Mouse (Mus musculus) MEL (cell line): ENCODE data around the gene Adamtsl1. TPM values are rescaled to one million over a fixed set of nuclear protein-coding genes. Genes with fewer than 3 reads are reported as not detected.

Experiments used
- DNase-seq: peaks from one replicate; pipeline ENCODE4 v3.0.0; 2011; ENCODE audit warnings: low read depth, low spot score
- H3K27ac ChIP-seq: 2 replicates; pipeline ENCODE4 v1.5.1; 2012; ENCODE audit warnings: low read depth, mild to moderate bottlenecking, control low read depth, low read length, moderate library complexity; ENCODE audit not compliant: control insufficient read depth
- H3K27me3 ChIP-seq, 2 experiments: fragments of 150-350 bp in 1 of 2; sonication (generic) in 1 of 2; 2 replicates each; pipeline ENCODE4 v1.6.1; 2012; ENCODE audit warnings: low read length in 2 of 2, mild to moderate bottlenecking in 2 of 2, improper control_type of control experiment in 1 of 2, moderate library complexity in 1 of 2; ENCODE audit not compliant: insufficient read depth in 2 of 2, control insufficient read depth in 1 of 2
- H3K36me3 ChIP-seq, 2 experiments: 2 replicates each; pipeline ENCODE4 v1.6.1; 2012 to 2014; ENCODE audit warnings: low read length in 2 of 2, improper control_type of control experiment in 1 of 2, inconsistent platforms in 1 of 2, mild to moderate bottlenecking in 1 of 2; ENCODE audit not compliant: insufficient read depth in 2 of 2, control insufficient read depth in 1 of 2
- H3K4me1 ChIP-seq, 2 experiments: fragments of 150-350 bp in 1 of 2; sonication (generic) in 1 of 2; 2 replicates each; pipeline ENCODE4 v1.6.1; 2012; ENCODE audit warnings: low read length in 2 of 2, improper control_type of control experiment in 1 of 2, mild to moderate bottlenecking in 1 of 2; ENCODE audit not compliant: insufficient read depth in 2 of 2, control insufficient read depth in 1 of 2
- H3K4me3 ChIP-seq, 2 experiments: fragments of 150-350 bp in 1 of 2; sonication (generic) in 1 of 2; 2 replicates each; pipeline ENCODE4 v1.5.1; 2012; ENCODE audit warnings: low read depth in 2 of 2, low read length in 2 of 2, mild to moderate bottlenecking in 2 of 2, moderate library complexity in 2 of 2, control low read depth in 1 of 2, improper control_type of control experiment in 1 of 2; ENCODE audit not compliant: control insufficient read depth in 1 of 2, insufficient read depth in 1 of 2
- H3K79me2 ChIP-seq: 2 replicates; pipeline ENCODE4 v1.6.1; 2012; ENCODE audit warnings: mild to moderate bottlenecking, low read length, moderate library complexity; ENCODE audit not compliant: control insufficient read depth, poor library complexity, insufficient read depth
- H3K9ac ChIP-seq: 2 replicates; pipeline ENCODE4 v1.6.1; 2012; ENCODE audit warnings: low read depth, mild to moderate bottlenecking, control low read depth, low read length, moderate library complexity; ENCODE audit not compliant: control insufficient read depth, poor library complexity, severe bottlenecking
- H3K9me3 ChIP-seq: fragments of 150-350 bp; sonication (generic); replicated peaks from 2 replicates; pipeline ENCODE4 v1.6.1; 2012; ENCODE audit warnings: mild to moderate bottlenecking, low read length, improper control_type of control experiment, moderate library complexity; ENCODE audit not compliant: insufficient read depth
- CHD2 ChIP-seq: IDR thresholded peaks from 2 replicates; pipeline ENCODE4 v1.6.1; 2011; ENCODE audit warnings: low read length, improper control_type of control experiment
- CTCF ChIP-seq, 3 experiments: IDR thresholded peaks in 2 of 3; conservative IDR thresholded peaks in 1 of 3; 2 replicates each; pipeline ENCODE4 v1.5.1; 2011 to 2012; ENCODE audit warnings: low read length in 3 of 3, low read depth in 2 of 3, mild to moderate bottlenecking in 2 of 3, improper control_type of control experiment in 1 of 3, inconsistent platforms in 1 of 3, mixed read lengths in 1 of 3, moderate library complexity in 1 of 3; ENCODE audit not compliant: control insufficient read depth in 1 of 3, insufficient read depth in 1 of 3, poor library complexity in 1 of 3, severe bottlenecking in 1 of 3
- E2F4 ChIP-seq: IDR thresholded peaks from 2 replicates; pipeline ENCODE4 v1.6.1; 2011; ENCODE audit warnings: low read depth, low read length, improper control_type of control experiment, borderline replicate concordance
- GABPA ChIP-seq: IDR thresholded peaks from 2 replicates; pipeline ENCODE4 v1.6.1; 2012; ENCODE audit warnings: low read depth, mild to moderate bottlenecking, inconsistent platforms, low read length, improper control_type of control experiment, moderate library complexity
- GATA1 ChIP-seq: IDR thresholded peaks from 2 replicates; pipeline ENCODE4 v1.6.1; 2011; ENCODE audit warnings: low read depth, low read length, improper control_type of control experiment
- MAFK ChIP-seq: IDR thresholded peaks from 2 replicates; pipeline ENCODE4 v1.6.1; 2011; ENCODE audit warnings: low read depth, mild to moderate bottlenecking, low read length, improper control_type of control experiment, borderline replicate concordance
- MAZ ChIP-seq: IDR thresholded peaks from 2 replicates; pipeline ENCODE4 v1.6.1; 2012; ENCODE audit warnings: low read depth, mild to moderate bottlenecking, inconsistent platforms, low read length, improper control_type of control experiment
- MEF2A ChIP-seq: IDR thresholded peaks from 2 replicates; pipeline ENCODE4 v1.6.1; 2014; ENCODE audit warnings: low read depth, mild to moderate bottlenecking, inconsistent platforms, low read length, improper control_type of control experiment; ENCODE audit not compliant: poor library complexity, insufficient replicate concordance, severe bottlenecking; ENCODE audit errors: extremely low read depth
- MXI1 ChIP-seq: IDR thresholded peaks from 2 replicates; pipeline ENCODE4 v1.6.1; 2011; ENCODE audit warnings: mild to moderate bottlenecking, low read depth, low read length, improper control_type of control experiment
- MYB ChIP-seq: IDR thresholded peaks from 2 replicates; pipeline ENCODE4 v1.6.1; 2011; ENCODE audit warnings: mild to moderate bottlenecking, low read depth, low read length, improper control_type of control experiment
- MYC ChIP-seq: IDR thresholded peaks from 2 replicates; pipeline ENCODE4 v1.6.1; 2011; ENCODE audit warnings: low read depth, mild to moderate bottlenecking, low read length, improper control_type of control experiment, moderate library complexity
- NELFE ChIP-seq: IDR thresholded peaks from 2 replicates; pipeline ENCODE4 v1.6.1; 2011; ENCODE audit warnings: low read depth, low read length, improper control_type of control experiment
- POLR2A ChIP-seq, 2 experiments: IDR thresholded peaks; 2 replicates each; pipeline ENCODE4 v1.6.1; 2011 to 2012; ENCODE audit warnings: low read length in 2 of 2, mild to moderate bottlenecking in 2 of 2, control low read depth in 1 of 2, improper control_type of control experiment in 1 of 2, low read depth in 1 of 2, moderate library complexity in 1 of 2; ENCODE audit not compliant: control insufficient read depth in 1 of 2, insufficient read depth in 1 of 2, poor library complexity in 1 of 2
- POLR2AphosphoS2 ChIP-seq: IDR thresholded peaks from 2 replicates; pipeline ENCODE4 v1.6.1; 2011; ENCODE audit warnings: low read length, improper control_type of control experiment
- SIN3A ChIP-seq: IDR thresholded peaks from 2 replicates; pipeline ENCODE4 v1.6.1; 2012; ENCODE audit warnings: low read length, improper control_type of control experiment, inconsistent platforms
- SMC3 ChIP-seq: IDR thresholded peaks from 2 replicates; pipeline ENCODE4 v1.6.1; 2011; ENCODE audit warnings: low read depth, low read length, improper control_type of control experiment
- TBP ChIP-seq: IDR thresholded peaks from 2 replicates; pipeline ENCODE4 v1.8.0; 2011; ENCODE audit warnings: low read depth, low read length, improper control_type of control experiment
- TCF12 ChIP-seq: IDR thresholded peaks from 2 replicates; pipeline ENCODE4 v1.6.1; 2014; ENCODE audit warnings: low read depth, mild to moderate bottlenecking, inconsistent platforms, low read length, improper control_type of control experiment, moderate library complexity
- UBTF ChIP-seq: IDR thresholded peaks from 2 replicates; pipeline ENCODE4 v1.6.1; 2012; ENCODE audit warnings: low read depth, mild to moderate bottlenecking, inconsistent platforms, low read length, improper control_type of control experiment, moderate library complexity, borderline replicate concordance; ENCODE audit not compliant: insufficient read depth
- USF1 ChIP-seq: IDR thresholded peaks from 2 replicates; pipeline ENCODE4 v1.6.1; 2014; ENCODE audit warnings: low read depth, mild to moderate bottlenecking, inconsistent platforms, low read length, improper control_type of control experiment, moderate library complexity
- ZC3H11A ChIP-seq: IDR thresholded peaks from 2 replicates; pipeline ENCODE4 v1.6.1; 2012; ENCODE audit warnings: low read depth, mild to moderate bottlenecking, inconsistent platforms, low read length, improper control_type of control experiment
- ZMIZ1 ChIP-seq: IDR thresholded peaks from 2 replicates; pipeline ENCODE4 v1.6.1; 2012; ENCODE audit warnings: low read depth, mild to moderate bottlenecking, inconsistent platforms, low read length, improper control_type of control experiment, moderate library complexity
- ZNF384 ChIP-seq: IDR thresholded peaks from 2 replicates; pipeline ENCODE4 v1.6.1; 2012; ENCODE audit warnings: low read depth, mild to moderate bottlenecking, inconsistent platforms, low read length, improper control_type of control experiment
- polyA plus RNA-seq, 2 experiments: library from polyadenylated mRNA; stranded (reverse) in 1 of 2; unstranded in 1 of 2; fragments of >175 nt in 1 of 2; fragments of >200 nt in 1 of 2; gene quantifications; 2 replicates each; pipeline versions ENCODE4 v1.2.1 to v1.2.4; 2012; ENCODE audit warnings: low replicate concordance in 2 of 2, low read depth in 1 of 2; ENCODE audit not compliant: insufficient read length in 2 of 2, insufficient read depth in 1 of 2, missing spikeins in 1 of 2
- total RNA-seq: library from RNA; depleted of rRNA; stranded (reverse); fragments of 300-350 nt; gene quantifications from 2 replicates; pipeline ENCODE4 v1.2.3, GENCODE M21; 2012

Gene Adamtsl1
- total and polyA plus RNA-seq, 3 experiments, result not detected

GRCm38 (mm10) chr4:86122431-86122830, 608.5 kb downstream of the Adamtsl1 start:
- Histone ChIP-seq H3K27me3 (no peaks in the 10 kb centered on the region), H3K36me3 (no peaks in the 10 kb centered on the region), H3K4me1 (no peaks in the 10 kb centered on the region), H3K9ac (no peak overlapping the region), H3K9me3 (no peaks in the 10 kb centered on the region), H3K27ac (no peak overlapping the region), H3K79me2 (no peaks in the 10 kb centered on the region), H3K4me3 (no peak overlapping the region)
- DNase-seq, result no peak
- TF ChIP-seq SMC3 (no peak), GABPA (no peak), MAFK (no peak), TBP (no peak), POLR2AphosphoS2 (no peak), GATA1 (no peak), USF1 (no peak), TCF12 (no peak)

DNA sequence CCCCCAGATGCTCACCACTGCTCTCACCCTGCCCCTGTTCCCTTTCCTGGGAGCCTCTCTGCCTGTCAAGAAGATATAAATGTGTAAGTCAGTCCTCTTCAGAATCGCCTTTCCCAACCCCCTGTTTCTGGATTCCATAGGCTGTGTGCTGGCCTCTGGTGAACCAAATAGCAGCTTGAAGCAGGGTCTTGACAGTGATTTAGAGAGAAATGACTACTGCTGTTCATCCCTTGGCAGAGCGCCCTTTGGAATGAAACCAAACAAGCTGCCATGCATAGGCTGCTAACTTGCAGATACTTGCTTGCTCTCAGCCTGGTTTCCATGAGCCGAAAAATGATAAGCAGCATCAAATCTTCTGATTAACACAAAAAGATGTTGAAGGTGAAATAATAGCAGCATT, 610.4 kb downstream of the Adamtsl1 start:
- no peak overlapping the region for H3K9ac ChIP-seq
- no peaks in the 10 kb centered on the region for H3K9me3 ChIP-seq
- no peak overlapping the region for H3K27ac ChIP-seq
- H3K27me3 ChIP-seq, result no peaks in the 10 kb centered on the region
- H3K4me3 ChIP-seq, result no peak overlapping the region
- TF ChIP-seq GABPA, result no peak
- TF ChIP-seq CHD2, result no peak
- no peak for TF ChIP-seq NELFE
- TF ChIP-seq MYB, result no peak
- TF ChIP-seq POLR2A (IDR thresholded peaks at IDR 0.05; ENCODE audit: control insufficient read depth in 1 of 2, insufficient read depth in 1 of 2, low read depth in 1 of 2, low read length in 2 of 2, poor library complexity in 1 of 2), result no peak
- TF ChIP-seq CTCF (IDR thresholded peaks at IDR 0.05 in 2 of 3, conservative IDR thresholded peaks at IDR 0.05 in 1 of 3; ENCODE audit: control insufficient read depth in 1 of 3, insufficient read depth in 1 of 3, low read depth in 2 of 3, low read length in 3 of 3, poor library complexity in 1 of 3, severe bottlenecking in 1 of 3), result no peak
- no peak for TF ChIP-seq USF1
- no peak for TF ChIP-seq MYC
- no peak for TF ChIP-seq ZMIZ1
- no peak for TF ChIP-seq SIN3A
- no peak for TF ChIP-seq E2F4
- no peak for TF ChIP-seq ZNF384
- TF ChIP-seq ZC3H11A, result no peak
- no peak for TF ChIP-seq MXI1
- TF ChIP-seq MEF2A, result no peak
- TF ChIP-seq MAZ, result no peak
- no peak for TF ChIP-seq UBTF
- H3K36me3 ChIP-seq, result no peaks in the 10 kb centered on the region
- DNase-seq, result no peak
- H3K4me1 ChIP-seq, result no peaks in the 10 kb centered on the region
- no peaks in the 10 kb centered on the region for H3K79me2 ChIP-seq
